Mouse (Mus musculus) embryonic facial prominence, embryonic 10.5 days (tissue): ENCODE data around the gene Gria1. TPM values are rescaled to one million over a fixed set of nuclear protein-coding genes. Genes with fewer than 3 reads are reported as not detected.

Experiments used
- DNase-seq: peaks from one replicate; pipeline ENCODE4 v3.0.0-alpha.2; 2017; ENCODE audit warnings: low spot score
- H3K27ac ChIP-seq: fragments of 300-500 bp; sonication (generic); replicated peaks from 2 replicates; pipeline ENCODE4 v1.5.1; 2016; ENCODE audit warnings: mild to moderate bottlenecking
- H3K27me3 ChIP-seq: fragments of 300-500 bp; sonication (generic); replicated peaks from 2 replicates; pipeline ENCODE4 v1.6.1; 2016; ENCODE audit warnings: low read depth, mild to moderate bottlenecking; ENCODE audit not compliant: poor library complexity, severe bottlenecking
- H3K36me3 ChIP-seq: fragments of 300-500 bp; sonication (generic); replicated peaks from 2 replicates; pipeline ENCODE4 v1.6.1; 2016; ENCODE audit warnings: mild to moderate bottlenecking, moderate library complexity
- H3K4me1 ChIP-seq: fragments of 300-500 bp; sonication (generic); 2 replicates; pipeline ENCODE4 v1.6.1; 2016
- H3K4me3 ChIP-seq: fragments of 300-500 bp; sonication (generic); 2 replicates; pipeline ENCODE4 v1.5.1; 2016; ENCODE audit warnings: mild to moderate bottlenecking, moderate library complexity
- H3K9me3 ChIP-seq: fragments of 300-500 bp; sonication (generic); 2 replicates; pipeline ENCODE4 v1.6.1; 2016; ENCODE audit warnings: mild to moderate bottlenecking
- WGBS: fragments of 180-500 bp; shearing (Covaris S2); methylation state at CpG from one replicate; pipeline ENCODE4 v1.1.7; 2016; 5-methylcytosine and 5-hydroxymethylcytosine counted together
- polyA plus RNA-seq: library from polyadenylated mRNA; unstranded; fragments of >200 nt; fragmentation: Nextera tagmentation; extraction: Ambion mirVana; gene quantifications from 2 replicates; pipeline ENCODE4 v1.2.1, GENCODE M21; 2016

The Gria1 gene
- polyA plus RNA-seq, 1 experiment from 2014 or later = 1.1 TPM

GRCm38 (mm10) chr11:57271687-57272086 is 260.5 kb downstream of the Gria1 start:
- Histone ChIP-seq H3K27me3 (no peaks in the 10 kb centered on the region), H3K27ac (no peak overlapping the region), H3K4me3 (no peak overlapping the region), H3K4me1 (no peaks in the 10 kb centered on the region), H3K36me3 (no peaks in the 10 kb centered on the region), H3K9me3 (no peaks in the 10 kb centered on the region)
- no peak for DNase-seq
- 93% methylated on average over 8 of the region's 8 CpGs for WGBS

DNA sequence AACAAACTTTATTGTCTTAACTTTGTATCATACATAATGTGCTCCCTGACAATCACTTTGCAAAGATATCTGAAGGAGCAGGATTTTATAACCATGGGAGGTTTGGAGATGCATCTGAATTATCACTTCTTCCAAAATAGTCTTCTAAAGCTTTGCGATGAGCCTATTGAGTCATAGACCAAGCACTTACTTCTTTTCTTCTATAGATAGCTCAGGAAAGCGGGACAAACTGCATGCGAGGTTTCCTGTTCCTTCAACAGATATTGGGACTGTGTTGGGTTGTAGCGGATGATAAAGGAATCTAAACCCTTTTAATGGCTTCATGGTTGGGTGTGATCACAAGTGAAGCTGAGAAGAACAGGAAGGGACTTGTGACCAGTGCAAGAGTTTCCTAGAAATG is 263.5 kb downstream of the Gria1 start:
- 92% methylated on average over 4 of the region's 4 CpGs for WGBS
- peaks cover 12% of the 10 kb centered on the region for H3K4me1 ChIP-seq

GRCm38 (mm10) chr11:57278056-57278455 is 266.9 kb downstream of the Gria1 start:
- Histone ChIP-seq H3K36me3 (no peaks in the 10 kb centered on the region), H3K27me3 (no peaks in the 10 kb centered on the region), H3K4me3 (no peak overlapping the region), H3K27ac (0 out of 2 replicates have a peak overlapping the region, but pooled peaks have one; percentile 12), H3K4me1 (peaks cover 12% of the 10 kb centered on the region), H3K9me3 (no peaks in the 10 kb centered on the region)
- DNase-seq = peak; percentile 12
- WGBS = 49% methylated on average over 10 of the region's 10 CpGs

More for the DNA sequence above, 263.5 kb downstream of the Gria1 start:
- no peak overlapping the region for H3K4me3 ChIP-seq
- no peaks in the 10 kb centered on the region for H3K9me3 ChIP-seq
- no peaks in the 10 kb centered on the region for H3K36me3 ChIP-seq
- H3K27ac ChIP-seq = no peak overlapping the region
- H3K27me3 ChIP-seq = no peaks in the 10 kb centered on the region
- no peak for DNase-seq

GRCm38 (mm10) chr11:57286119-57286518 is 274.9 kb downstream of the Gria1 start:
- no peaks in the 10 kb centered on the region for H3K36me3 ChIP-seq
- no peaks in the 10 kb centered on the region for H3K4me1 ChIP-seq
- H3K27ac ChIP-seq = no peak overlapping the region
- no peaks in the 10 kb centered on the region for H3K27me3 ChIP-seq
- H3K9me3 ChIP-seq = no peaks in the 10 kb centered on the region
- H3K4me3 ChIP-seq = no peak overlapping the region
- WGBS = 87% methylated on average over 2 of the region's 2 CpGs
- no peak for DNase-seq

DNA sequence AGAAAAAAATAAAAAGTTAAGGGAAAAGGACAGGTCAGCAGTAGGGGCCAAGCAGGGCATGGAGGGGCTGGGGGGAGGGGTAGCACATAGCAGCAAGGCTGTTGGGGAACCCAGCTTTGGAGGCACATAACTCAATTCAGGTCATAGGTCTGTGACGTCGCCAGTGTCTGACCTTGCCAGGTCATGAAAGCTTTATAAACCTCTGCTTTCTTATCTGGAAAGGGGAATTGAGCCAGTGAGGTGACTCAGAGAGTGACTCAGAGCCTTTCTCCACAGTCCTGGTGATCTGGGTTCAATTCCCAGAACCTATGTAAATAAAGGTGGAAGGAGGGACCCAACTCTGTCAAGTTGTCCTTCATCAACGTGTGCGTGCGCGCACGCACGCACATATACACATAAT is 286.2 kb downstream of the Gria1 start:
- H3K9me3 ChIP-seq = no peaks in the 10 kb centered on the region
- H3K4me3 ChIP-seq = no peak overlapping the region
- no peak for DNase-seq
- peaks cover 11% of the 10 kb centered on the region for H3K4me1 ChIP-seq
- H3K36me3 ChIP-seq = no peaks in the 10 kb centered on the region
- H3K27ac ChIP-seq = no peak overlapping the region
- no peaks in the 10 kb centered on the region for H3K27me3 ChIP-seq
- WGBS = 86% methylated on average over 8 of the region's 8 CpGs

DNA sequence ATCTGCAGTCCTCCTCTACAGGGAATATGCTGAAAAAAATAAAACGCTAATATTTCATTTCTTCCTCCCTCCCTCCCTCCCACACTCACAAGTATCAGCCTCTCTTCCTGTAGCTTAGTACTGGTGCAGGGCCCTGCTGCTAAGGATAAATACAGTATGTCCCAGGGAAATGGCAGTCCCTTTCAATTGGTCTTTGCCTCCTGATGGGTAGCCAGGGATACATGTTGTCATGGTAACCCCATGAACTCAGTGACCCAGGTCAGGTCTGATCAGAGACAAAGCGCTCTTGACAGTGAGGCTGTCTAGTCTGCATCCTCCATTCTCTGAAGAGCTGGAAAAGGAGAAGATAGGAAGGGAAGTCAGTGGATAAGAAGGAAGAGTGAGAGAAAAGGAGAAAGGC is 287.1 kb downstream of the Gria1 start:
- 40% methylated on average over 2 of the region's 2 CpGs for WGBS
- no peak overlapping the region for H3K4me3 ChIP-seq
- DNase-seq = peak; percentile 36
- no peaks in the 10 kb centered on the region for H3K36me3 ChIP-seq
- peaks cover 11% of the 10 kb centered on the region for H3K4me1 ChIP-seq
- no peaks in the 10 kb centered on the region for H3K9me3 ChIP-seq
- H3K27me3 ChIP-seq = no peaks in the 10 kb centered on the region
- H3K27ac ChIP-seq = no peak overlapping the region; the same call in 1 of the 2 replicates

DNA sequence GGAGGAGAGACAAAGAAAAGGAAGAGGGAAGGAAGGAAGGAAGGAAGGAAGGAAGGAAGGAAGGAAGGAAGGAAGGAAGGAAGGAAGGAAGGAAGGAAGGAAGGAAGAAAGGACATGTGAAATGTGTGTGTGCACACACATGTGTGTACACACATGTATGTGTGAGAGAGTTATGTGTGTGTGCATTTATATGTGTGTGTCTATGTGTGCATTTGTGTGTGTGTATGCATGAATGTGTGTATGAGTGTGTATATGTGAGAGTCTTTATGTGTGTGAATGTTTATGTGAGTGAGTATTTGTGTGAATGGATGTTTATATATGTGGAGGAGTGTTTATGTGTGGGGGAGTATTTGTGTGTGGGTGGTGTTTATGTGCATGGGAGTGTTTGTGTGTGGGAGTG is 287.5 kb downstream of the Gria1 start:
- Histone ChIP-seq H3K9me3 (no peaks in the 10 kb centered on the region), H3K4me3 (no peak overlapping the region), H3K4me1 (peaks cover 11% of the 10 kb centered on the region), H3K36me3 (no peaks in the 10 kb centered on the region), H3K27me3 (no peaks in the 10 kb centered on the region), H3K27ac (no peak overlapping the region)
- no peak for DNase-seq

GRCm38 (mm10) chr11:57303602-57304001 is 292.4 kb downstream of the Gria1 start:
- 100% methylated on average over 1 of the region's 1 CpGs for WGBS
- H3K4me3 ChIP-seq = no peak overlapping the region
- H3K36me3 ChIP-seq = no peaks in the 10 kb centered on the region
- DNase-seq = no peak
- no peaks in the 10 kb centered on the region for H3K27me3 ChIP-seq
- no peak overlapping the region for H3K27ac ChIP-seq
- H3K4me1 ChIP-seq = peaks cover 3% of the 10 kb centered on the region; the same call in 1 of the 2 replicates
- H3K9me3 ChIP-seq = no peaks in the 10 kb centered on the region

DNA sequence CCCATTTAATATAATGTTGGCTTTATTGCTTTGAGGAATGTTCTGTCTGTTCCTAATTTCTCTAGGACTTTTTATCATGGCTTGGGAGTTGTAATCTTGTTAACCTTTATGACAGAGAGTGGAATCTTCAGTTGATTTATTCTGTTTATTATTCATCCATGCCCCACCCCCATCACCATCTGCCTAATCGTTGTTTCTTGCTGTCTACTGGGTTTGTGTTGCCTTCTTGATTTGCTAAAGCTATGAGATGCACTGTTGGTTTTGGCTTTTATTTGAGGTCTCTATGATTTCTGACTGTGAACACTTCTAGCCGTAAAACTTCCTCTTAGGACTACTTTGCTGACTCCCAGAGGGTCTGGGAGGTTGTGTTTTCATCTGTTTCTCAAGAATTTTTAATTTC is 294.9 kb downstream of the Gria1 start:
- Histone ChIP-seq H3K4me3 (no peak overlapping the region), H3K9me3 (no peaks in the 10 kb centered on the region), H3K36me3 (no peaks in the 10 kb centered on the region), H3K27ac (no peak overlapping the region), H3K27me3 (no peaks in the 10 kb centered on the region), H3K4me1 (no peaks in the 10 kb centered on the region)
- no peak for DNase-seq
- WGBS = 90% methylated on average over 2 of the region's 2 CpGs

- 92% methylated on average over 1 of the region's 1 CpGs for WGBS
- no peaks in the 10 kb centered on the region for H3K9me3 ChIP-seq
- no peaks in the 10 kb centered on the region for H3K36me3 ChIP-seq
- no peaks in the 10 kb centered on the region for H3K27me3 ChIP-seq
- DNase-seq = no peak
- no peaks in the 10 kb centered on the region for H3K4me1 ChIP-seq
- H3K27ac ChIP-seq = no peak overlapping the region
- no peak overlapping the region for H3K4me3 ChIP-seq
Measured at GRCm38 (mm10) chr11:57306892-57307291, 295.7 kb downstream of the Gria1 start.

GRCm38 (mm10) chr11:57317063-57317462 is 305.9 kb downstream of the Gria1 start:
- DNase-seq = no peak
- Histone ChIP-seq H3K27ac (no peak overlapping the region), H3K9me3 (no peaks in the 10 kb centered on the region), H3K36me3 (no peaks in the 10 kb centered on the region), H3K4me1 (no peaks in the 10 kb centered on the region), H3K27me3 (no peaks in the 10 kb centered on the region), H3K4me3 (no peak overlapping the region)
- 73% methylated on average over 3 of the region's 3 CpGs for WGBS

- Histone ChIP-seq H3K27ac (no peak overlapping the region), H3K4me1 (no peaks in the 10 kb centered on the region), H3K9me3 (no peaks in the 10 kb centered on the region), H3K36me3 (no peaks in the 10 kb centered on the region), H3K4me3 (no peak overlapping the region), H3K27me3 (no peaks in the 10 kb centered on the region)
- WGBS = 88% methylated on average over 13 of the region's 13 CpGs
- DNase-seq = no peak
Measured at GRCm38 (mm10) chr11:57317478-57317877, 306.3 kb downstream of the Gria1 start.

DNA sequence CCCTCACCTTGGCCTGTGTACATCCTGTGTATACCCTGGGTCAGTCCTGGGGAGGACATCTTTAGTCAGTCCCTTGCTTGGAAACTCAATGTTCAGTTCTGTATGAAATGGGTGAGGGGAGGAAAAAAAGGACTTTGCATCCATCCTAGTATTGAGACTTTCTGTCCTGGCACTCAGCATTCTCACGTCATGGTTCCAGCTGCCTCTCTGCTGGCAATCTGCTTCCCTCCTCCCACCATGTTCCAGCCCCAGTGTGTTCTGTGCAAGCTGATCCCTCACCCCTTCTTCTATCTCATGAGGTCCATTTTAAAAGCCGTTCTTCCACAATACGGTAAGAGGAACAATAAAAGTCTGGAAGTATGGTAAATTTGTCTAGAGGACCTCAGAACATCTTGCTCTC is 308.2 kb downstream of the Gria1 start:
- Histone ChIP-seq H3K4me1 (no peaks in the 10 kb centered on the region), H3K9me3 (no peaks in the 10 kb centered on the region), H3K4me3 (no peak overlapping the region), H3K27ac (no peak overlapping the region), H3K36me3 (no peaks in the 10 kb centered on the region), H3K27me3 (no peaks in the 10 kb centered on the region)
- 91% methylated on average over 3 of the region's 3 CpGs for WGBS
- no peak for DNase-seq

DNA sequence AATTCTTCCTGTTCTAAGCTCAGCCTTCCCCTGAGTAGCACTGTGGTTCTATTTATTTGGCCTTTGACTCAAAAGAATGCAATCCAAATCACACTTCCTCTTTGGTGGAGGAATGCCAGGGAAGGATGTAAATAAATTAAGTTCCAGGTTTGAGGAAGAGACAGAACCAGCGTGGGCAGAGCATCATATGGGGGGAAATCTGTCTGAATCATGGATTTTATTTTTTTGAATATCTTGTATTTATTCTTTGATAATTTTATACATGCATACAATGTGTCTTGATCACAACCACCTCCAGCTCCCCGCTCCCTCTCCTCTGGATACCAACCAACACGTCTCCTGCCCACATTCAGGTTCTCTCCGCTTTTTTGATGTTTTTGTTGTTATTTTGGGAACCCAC is 312.9 kb downstream of the Gria1 start:
- no peaks in the 10 kb centered on the region for H3K36me3 ChIP-seq
- H3K4me1 ChIP-seq = no peaks in the 10 kb centered on the region
- no peak for DNase-seq
- H3K27ac ChIP-seq = no peak overlapping the region
- no peaks in the 10 kb centered on the region for H3K27me3 ChIP-seq
- 84% methylated on average over 4 of the region's 4 CpGs for WGBS
- H3K4me3 ChIP-seq = no peak overlapping the region
- H3K9me3 ChIP-seq = no peaks in the 10 kb centered on the region
